Mouse (Mus musculus): ENCODE measurements around the gene St3gal3.

Gene St3gal3

DNA sequence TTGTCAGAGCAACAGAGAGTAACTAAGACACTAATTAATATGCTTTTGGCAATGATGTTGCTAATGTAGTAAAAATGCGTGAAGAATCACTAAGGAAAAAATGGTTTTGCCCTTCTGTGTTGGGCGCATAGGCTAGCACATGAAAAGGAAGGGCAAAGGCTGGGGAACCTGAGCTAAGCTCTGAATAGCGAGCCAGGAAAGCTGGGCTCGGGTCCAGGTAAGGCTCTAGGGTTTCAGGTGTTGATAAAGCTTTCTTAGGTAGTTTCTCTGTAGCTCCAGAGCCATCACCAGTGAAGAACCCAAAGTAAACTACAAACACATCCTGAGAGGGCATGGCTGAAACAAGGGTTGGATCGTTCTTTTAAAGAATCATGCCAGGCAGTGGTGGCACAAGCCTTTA is 6.8 kb upstream of the St3gal3 start:
- DNase-seq (ENCODE audit: low spot score) = no peak

DNA sequence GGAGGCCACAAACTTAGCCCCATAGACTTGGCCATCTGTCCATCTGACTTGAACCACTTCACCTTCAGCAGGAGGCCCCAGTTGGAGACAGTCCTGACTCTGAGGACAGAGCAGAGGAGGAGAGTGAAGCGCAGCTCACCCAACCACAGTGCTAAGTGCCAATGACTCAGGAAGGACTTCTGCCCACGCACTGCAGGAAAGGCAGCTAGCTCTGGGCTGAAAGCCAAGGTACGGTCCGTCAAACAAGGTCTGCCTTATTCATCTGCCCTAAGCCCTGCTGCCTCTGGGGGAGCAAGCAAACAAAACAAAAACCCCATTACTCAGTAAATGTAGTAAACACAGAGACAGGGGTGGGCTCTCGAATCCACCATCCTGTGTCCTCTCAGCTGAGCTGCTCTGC is 4.2 kb upstream of the St3gal3 start:
- peak; percentile 67 for DNase-seq (ENCODE audit: low spot score)

DNA sequence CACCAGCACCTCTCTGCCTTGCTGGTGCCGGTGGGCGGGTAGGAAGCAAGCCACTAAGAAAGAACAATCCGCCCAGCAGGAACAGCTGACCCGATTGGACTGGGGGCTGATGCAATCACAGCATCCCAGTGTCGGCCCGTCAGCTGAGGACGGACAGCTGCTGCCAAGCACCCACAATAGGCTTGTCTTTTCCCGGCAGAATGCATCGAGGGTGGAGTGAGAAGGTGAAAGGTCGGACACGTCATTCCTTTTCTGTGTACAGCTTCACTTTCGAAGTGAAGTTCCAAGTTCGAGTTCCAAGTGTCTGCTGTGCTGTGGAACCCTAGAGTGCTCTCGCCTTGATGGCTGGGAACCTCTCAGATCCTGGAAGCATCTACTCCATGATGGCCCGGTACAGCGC is 3.1 kb upstream of the St3gal3 start:
- peak; percentile 44 for DNase-seq (ENCODE audit: low spot score)

DNA sequence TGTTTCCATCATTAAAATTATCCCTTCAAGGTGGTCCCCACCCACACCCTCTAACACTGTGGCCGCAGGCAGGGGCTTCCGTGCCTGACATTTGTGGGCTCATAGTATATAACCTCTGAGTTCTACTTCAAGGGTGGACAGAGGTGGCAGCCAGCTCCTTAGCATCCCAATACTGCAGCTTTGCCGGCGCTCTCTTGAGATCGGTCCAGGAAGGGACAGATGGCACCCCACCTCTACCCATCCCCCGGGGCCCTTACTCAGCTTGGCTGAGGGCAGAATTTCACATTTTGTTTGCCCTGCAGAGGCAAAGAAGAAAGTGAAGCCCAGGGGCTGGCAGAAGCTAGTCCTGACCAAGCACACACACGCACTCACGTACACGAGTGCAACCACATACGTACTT is 2.6 kb upstream of the St3gal3 start:
- no peak for DNase-seq (ENCODE audit: low spot score)

DNA sequence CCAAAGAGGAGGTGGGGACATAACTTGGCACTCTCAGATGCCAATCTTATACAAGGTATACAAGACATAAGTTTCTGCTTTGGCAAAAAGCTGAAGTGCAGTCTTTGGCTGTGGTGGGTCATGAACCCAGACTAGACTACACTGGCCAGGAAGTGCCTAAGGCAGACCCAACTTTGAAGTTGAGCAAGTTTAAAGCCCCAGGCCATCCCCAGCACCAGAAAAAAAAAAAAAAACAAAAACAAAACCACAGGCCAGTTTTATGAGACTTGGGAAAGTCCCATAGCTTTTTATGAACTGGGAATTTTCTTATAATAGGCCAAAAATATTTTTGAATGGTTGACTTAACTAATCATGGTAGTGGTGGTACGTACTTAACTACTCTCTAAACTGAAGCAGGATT is 700 bp upstream of the St3gal3 start:
- DNase-seq (ENCODE audit: low spot score) = no peak

DNA sequence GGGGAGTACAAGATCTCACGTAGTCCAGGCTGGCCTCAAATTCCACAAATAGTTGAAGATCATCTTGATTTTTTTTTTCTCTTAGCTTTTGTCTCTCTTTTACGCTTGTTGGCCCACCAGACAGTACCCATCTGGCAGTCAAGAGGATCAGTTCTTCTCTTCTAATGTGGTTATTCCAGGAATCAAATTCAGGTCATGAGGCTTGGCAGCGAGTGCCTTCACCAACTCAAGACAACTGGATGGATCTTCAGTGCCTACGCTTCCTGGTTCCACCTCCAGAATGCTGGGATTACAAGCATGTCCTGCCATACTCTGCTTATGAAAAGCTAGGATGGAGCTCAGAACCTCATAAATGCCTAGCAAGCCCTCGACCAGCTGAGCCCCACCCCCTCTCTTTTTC is 3.4 kb downstream of the St3gal3 start:
- no peak for DNase-seq (ENCODE audit: low spot score)

DNA sequence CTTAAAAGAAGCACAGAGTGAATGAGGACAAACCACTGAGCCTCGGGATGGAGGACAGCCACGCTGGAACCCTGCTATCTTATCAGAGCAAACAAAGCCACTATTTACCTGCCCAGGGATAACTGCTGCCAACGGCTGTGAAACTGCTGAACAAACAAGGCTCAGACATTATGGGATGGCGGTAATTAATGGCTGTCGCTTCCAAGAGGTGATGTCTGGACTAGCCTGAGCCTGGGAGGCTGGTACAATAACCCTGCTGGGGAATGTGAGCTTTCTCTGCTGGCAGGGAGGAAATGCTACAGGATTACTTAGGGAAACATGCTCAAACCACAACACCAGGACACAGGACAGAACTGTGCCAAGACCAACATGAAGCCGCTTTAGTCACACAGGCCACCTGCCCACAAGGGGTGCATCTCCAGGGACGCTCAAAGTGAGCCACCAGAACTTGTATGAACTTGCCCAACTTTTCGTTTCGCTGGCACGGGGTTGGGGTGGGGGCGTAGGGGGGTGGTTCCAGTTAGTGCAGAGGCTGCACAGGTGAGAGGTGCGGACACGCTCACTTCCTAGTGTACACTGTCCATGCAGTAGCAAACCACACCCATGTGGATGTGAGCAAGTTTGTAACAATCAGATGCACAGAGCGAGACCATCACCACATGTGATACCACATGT is 11.5 kb downstream of the St3gal3 start:
- no peak for DNase-seq (ENCODE audit: low spot score)

DNA sequence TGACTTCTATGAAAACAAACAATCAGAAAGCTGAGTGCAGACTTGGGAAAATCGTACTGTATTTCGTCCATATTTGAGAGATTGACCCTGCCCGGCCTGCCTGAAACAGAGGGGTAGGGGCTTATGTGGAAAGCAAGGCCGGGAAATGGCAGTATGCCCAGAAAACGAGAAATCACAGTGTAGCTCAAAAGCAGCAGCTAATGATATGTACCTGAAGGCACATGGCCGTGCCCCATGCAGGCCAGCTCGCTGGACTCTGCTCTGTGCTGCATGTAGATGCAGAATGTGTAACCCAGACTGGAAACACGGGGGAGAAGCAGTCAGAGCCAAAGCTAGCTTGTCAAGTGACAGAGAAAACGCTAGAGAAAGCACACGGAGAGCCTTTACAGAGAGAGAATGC is 12.6 kb downstream of the St3gal3 start:
- no peak for DNase-seq (ENCODE audit: low spot score)

DNA sequence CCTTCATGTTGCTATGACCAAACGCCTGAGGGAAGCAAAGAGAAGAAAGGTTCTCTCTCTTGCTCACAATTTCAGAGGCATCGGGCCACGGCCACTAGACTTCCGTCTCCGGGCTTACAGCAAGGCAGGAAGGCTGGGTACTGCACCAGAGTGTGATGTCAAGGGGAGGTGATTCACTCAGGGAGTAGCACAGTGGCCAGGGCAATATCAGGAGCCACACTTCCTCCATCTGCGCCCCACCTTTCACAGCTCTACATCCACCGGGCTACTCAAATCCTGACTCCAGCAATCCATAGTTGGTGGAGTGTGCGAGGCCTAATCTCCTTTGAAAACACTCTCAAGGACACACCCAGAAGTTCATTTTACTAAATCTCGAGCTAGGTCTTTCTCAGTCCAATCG is 17.1 kb downstream of the St3gal3 start:
- no peak for DNase-seq (ENCODE audit: low spot score)

DNA sequence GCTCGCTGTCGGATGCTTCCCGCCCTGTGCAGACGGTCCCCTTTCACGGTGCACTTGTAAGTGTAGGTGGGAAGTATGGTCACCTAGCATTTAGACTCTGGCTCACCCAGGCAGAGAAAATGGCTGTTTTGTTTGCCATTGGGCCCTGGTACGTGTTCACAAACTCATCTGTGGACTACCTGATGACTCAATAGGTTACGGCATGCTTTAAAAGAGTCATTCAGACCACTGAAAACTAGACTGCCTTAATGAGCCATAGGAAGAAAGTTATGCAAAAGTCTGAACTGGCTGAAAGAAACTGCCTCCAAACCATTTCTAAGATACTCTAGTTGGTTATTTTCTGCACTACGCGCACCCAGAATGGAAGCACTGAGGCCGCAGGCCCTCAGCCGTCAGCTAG is 18.6 kb downstream of the St3gal3 start:
- no peak for DNase-seq (ENCODE audit: low spot score)

DNA sequence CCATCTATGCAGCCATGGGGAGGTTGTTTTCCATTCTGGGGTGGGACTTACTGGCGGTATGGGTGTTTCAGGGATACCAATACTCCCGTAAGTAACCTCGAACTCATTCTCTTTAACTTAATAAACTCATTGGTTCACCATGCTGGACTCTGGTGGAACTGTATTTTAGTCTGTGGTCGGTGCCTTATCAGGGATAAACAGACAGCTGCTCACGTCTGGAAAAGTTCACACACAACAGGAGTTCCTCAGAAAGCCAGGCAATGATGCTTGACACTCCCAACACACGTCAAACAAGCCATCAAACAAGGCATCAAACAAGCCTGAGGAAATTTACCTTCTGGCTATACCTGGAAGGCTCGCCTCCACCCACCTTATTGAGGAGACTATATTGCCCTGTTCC is 19.6 kb downstream of the St3gal3 start:
- DNase-seq (ENCODE audit: low spot score) = no peak

DNA sequence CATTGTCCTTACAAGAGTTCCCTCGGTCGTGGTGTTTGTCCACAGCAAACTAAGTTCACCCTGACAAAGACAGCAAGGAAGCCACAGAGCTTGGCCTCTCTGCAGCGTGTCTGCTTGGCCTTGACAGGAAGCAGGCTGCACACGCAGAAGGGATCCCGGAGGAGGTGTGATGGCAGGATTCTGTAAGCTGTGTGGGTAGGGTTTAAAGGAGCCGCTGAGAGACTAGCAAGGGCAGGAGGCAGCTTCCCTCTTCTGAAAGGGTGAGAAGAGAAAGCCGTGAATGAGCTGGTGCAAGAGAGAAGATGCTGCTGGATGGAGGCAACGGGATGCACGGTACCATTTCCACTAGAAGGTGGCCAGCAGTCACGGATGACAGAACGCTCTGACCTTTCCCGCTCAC is 22.1 kb downstream of the St3gal3 start:
- DNase-seq (ENCODE audit: low spot score) = no peak

DNA sequence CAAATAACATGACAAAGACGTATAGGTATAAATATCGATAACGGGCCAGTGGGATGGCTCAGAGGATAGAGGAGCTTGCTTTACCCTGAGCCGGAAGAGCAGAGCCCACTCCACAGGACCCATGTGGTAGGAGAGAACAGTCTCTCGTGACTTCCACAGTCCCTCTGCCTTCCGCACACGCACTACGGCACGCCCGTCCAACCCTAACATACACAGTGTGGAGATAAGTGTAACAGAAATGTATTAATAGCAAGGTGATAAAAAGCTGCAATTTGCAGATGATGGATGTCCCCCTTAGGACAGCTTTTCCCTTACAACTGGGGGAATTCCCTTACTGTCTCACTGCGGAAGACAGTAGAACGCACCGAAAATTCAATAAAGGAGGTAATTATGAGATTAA is 25.1 kb downstream of the St3gal3 start:
- DNase-seq (ENCODE audit: low spot score) = no peak

DNA sequence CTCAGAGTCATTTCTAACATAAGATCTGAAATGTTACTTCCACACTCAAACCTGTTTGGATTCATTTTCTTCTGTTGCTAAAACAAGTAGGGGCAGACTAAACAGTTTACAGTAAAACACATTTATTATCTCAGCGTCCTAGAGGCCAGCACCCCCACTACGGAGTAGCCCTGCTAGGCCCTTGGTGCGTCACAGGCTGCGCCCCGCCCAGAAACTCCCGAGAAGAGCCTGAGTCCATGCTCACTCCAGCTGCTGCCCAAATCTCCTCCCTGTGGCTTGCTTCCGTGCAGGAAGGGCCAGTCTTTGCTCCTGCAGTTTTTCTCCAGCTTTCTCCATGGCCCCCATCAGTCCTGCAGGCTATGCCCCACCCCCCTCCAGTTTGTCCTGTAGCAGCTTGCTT is 25.9 kb downstream of the St3gal3 start:
- DNase-seq (ENCODE audit: low spot score) = no peak

DNA sequence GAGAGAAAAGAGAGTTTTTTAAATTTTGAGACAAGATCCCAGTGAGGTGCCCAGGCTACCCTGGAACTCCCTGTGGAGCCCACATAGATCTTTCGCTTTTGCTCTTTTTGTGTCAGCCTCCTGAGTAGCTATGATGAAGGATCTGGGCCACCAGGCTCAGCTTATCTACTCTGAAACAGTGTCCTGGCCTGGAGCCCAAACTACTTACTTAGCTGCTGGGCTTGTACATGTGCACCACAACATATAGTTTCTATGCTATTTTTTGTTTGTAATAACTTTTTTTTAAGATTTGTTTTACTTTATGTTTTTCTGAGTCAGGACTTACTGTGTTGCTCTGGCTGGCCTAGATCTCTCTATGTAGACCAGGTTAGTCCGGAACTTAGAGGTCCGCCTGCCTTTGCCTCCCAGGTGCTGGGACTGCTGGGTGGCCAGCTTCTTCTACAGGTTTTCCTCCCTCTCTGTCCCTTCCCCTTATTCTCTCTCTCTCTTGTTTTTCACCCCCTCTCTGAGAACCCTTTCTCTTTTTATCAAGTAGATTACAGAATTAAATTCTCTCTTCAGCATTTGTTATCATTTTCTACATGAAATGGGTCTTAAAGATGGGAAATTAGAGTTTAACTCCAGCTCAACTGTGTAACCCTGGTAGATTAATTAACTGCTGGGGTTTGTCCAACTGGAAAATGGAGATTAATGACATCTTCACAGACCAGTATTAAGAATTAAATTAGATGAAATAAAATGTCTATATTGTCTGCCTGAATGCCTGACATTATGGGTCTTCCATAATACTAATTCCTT is 29.3 kb downstream of the St3gal3 start:
- DNase-seq (ENCODE audit: low spot score) = no peak

DNA sequence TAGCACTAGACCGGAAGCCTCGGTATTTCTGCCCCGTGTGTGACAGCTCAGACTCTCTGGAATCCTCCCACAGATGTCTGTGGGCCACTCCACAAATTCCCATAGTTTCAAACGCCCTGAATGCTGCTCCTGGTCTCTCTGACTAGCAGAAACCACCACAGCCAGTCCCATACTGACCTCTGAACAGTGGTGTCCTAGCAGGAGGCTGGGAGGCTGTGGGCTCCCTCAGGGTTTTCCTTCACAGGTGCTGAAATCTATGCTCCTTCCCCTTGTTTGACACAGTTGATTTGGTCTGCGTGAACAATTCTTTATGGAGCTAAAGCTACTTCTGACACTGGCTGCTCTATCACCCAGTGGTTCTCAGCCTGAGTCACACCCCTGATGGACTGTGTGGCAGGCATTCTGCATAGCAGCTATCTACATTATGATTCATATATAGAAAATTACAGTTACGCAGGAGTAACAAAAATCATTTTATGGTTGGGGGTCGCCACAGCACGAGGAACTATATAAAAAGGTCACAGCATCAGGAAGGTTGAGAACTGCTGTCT is 31.4 kb downstream of the St3gal3 start:
- no peak for DNase-seq (ENCODE audit: low spot score)

DNA sequence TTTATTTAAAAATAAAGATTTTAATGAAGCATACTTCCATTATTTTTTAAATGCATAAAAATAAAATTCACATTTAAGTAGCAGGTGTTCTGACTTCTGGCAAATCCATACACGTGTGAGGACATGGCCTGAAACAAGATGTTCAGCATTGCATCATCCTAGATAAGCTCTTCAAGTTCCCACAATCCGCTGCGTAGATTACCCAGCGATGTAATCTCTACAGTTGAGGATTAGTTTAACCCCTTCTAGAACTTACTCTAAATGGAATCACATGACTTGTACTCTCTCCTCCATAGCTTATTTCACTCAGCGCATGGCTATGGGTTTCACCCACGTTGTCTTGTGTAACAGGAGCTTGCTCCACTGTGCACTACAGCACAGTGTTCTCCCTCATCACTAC is 33.2 kb downstream of the St3gal3 start:
- DNase-seq (ENCODE audit: low spot score) = no peak

DNA sequence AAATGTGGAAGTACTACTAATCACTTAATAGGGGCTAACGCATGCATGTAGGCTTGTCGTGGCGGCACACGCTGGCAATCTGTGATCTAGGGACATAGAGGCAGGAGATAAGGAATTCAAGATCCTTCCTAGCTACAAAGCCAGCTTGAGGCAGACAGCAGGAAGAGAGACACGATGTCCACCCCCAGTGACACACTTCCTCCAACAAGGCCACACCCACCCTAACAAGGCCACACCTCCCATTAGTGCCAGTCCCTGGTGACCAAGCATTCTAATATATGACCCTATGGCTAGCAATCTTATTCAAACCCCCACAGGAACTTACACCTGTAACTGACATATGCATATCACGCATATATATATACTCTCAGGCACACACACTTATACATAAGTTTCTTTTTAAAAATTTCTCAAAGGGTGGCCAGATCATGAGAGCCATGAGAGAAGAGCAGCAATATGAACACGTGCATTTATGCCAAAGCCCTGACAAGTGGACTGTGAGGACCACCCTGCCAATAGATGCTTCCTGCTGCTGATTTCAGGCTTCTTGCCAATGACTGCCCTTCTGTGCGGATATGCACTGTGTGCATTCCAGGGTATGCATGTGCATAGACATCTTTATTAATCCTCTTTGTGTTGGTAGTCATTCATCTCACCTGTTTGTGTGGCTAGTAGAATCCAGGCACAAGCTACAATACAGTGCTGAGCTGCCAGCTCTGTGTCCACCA is 34.9 kb downstream of the St3gal3 start:
- DNase-seq (ENCODE audit: low spot score) = no peak

DNA sequence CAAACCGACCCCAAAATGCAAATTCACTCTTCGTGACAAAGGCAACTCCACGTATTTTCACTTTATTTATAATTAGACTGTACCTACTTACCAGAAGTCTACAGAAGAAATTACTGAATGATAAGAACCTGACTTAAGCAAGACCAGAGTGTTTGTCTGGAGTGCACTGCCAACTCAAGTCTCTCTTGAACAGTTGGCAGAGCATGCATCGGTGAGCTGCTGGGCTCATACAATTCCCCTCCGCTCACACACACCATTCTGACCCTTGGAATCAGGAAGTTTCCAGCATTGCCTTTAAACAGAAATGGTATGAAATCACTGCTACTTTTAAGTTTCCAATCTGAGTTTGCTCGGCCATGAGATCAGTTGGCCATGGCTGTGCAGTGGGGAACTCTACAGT is 36.1 kb downstream of the St3gal3 start:
- DNase-seq (ENCODE audit: low spot score) = no peak

DNA sequence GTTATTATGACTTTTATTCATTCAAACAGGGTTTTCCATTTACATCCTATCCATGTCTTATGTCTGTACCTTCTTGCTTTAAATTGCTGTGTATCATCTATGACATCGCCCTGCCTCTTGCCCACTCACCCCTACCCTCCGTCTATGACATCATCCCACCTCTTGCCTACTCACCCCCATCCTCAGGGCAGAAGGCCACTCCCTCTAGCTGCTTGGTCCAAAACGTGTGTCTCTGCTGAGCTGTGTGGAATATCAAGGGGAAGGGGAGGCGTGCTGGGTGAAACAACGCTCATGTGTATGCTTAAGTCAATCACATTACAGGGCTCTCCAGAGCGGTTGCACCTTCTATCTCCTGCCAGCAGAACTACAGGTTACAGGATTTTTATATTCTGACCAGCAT is 38.6 kb downstream of the St3gal3 start:
- no peak for DNase-seq (ENCODE audit: low spot score)

DNA sequence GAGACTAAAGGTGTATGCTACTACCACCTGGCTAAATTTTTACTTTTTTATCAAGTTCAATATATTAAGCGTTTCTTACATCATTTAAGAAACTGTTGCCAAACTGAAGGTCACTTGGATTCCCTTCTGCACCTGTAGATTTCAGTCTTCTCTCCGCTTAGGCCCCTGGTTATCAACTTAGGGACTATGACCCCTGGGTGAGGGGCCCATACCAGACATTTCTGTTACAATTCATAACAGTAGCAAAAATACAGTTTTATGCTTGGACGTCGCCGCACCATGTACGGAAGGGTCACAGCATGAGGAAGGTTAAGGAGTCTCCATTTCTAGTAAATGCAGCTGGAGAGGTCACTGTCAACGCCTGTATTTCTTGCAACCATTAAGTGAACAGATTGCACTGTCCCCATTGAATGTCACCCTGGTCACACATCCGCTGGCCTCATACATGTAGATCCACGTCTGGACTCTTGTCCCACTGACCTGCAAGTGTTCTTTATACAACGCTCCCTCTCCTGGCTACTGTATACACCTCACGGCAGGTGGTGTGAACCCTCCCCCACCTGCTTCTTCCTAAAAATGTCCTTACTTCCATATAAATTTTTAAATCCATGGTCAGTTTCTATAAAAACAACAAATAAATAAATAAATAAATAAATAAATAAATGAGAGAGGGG is 41.8 kb downstream of the St3gal3 start:
- no peak for DNase-seq (ENCODE audit: low spot score)

DNA sequence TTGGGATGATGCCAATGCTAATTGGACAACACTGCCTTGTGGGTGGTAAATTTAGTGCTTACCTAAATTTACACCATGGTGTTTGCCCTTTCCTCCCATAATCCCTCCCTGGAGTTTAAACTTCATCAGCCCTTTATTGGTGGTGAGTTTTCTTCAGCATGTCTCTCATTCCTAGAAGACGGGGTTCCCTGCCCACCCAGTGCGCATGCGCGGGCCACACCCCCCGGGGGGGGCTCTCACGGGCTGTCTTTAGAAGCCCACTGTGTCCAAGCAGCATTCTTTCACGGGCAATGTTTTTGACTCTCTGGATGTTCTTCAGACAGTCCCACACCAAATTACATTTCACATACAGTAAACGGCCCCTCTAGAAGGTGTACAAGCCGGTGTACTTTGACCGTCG is 44.3 kb downstream of the St3gal3 start:
- no peak for DNase-seq (ENCODE audit: low spot score)
